Mouse (Mus musculus): ENCODE results near the gene Ush2a. TPM values are rescaled to one million over a fixed set of nuclear protein-coding genes. Genes with fewer than 3 reads are reported as not detected.
A peak's percentile ranks its signal among the peaks of the same experiment; 100 is the strongest.

Ush2a gene
- polyA plus RNA-seq, 1 experiment from 2014 or later: 0.06 TPM

GRCm38 (mm10) chr1:188772516-188773229 is 510.9 kb downstream of the Ush2a start:
- H3K9ac ChIP-seq (replicated peaks; ENCODE audit: low read depth): no peak overlapping the region
- ATAC-seq (no peak), DNase-seq (ENCODE audit: low spot score) (no peak)
- TF ChIP-seq EP300 (IDR thresholded peaks at IDR 0.05) (no peak), CTCF (IDR thresholded peaks at IDR 0.05) (no peak)
- no peak overlapping the region for H3K4me3 ChIP-seq (ENCODE audit: low read depth, low read length)
- no peaks in the 10 kb centered on the region for H3K27me3 ChIP-seq (replicated peaks; ENCODE audit: insufficient read depth, low read length)
- no peaks in the 10 kb centered on the region for H3K36me3 ChIP-seq (ENCODE audit: insufficient read depth, low read length)
- no peak overlapping the region for H3K27ac ChIP-seq (ENCODE audit: low read length)
- H3K4me2 ChIP-seq (replicated peaks; ENCODE audit: low read depth, low read length): no peak overlapping the region
- H3K9me3 ChIP-seq (ENCODE audit: low read length): no peaks in the 10 kb centered on the region
- H3K4me1 ChIP-seq (ENCODE audit: insufficient read depth, low read depth, low read length): no peaks in the 10 kb centered on the region
- WGBS: 88% methylated on average over 7 of the region's 7 CpGs

GRCm38 (mm10) chr1:188773631-188774030 is 511.8 kb downstream of the Ush2a start:
- no peaks in the 10 kb centered on the region for H3K36me3 ChIP-seq (ENCODE audit: insufficient read depth, low read length)
- no peak overlapping the region for H3K27ac ChIP-seq (ENCODE audit: low read length)
- no peak overlapping the region for H3K9ac ChIP-seq (replicated peaks; ENCODE audit: low read depth)
- H3K9me3 ChIP-seq (ENCODE audit: low read length): no peaks in the 10 kb centered on the region
- H3K4me2 ChIP-seq (replicated peaks; ENCODE audit: low read depth, low read length): no peak overlapping the region
- H3K27me3 ChIP-seq (replicated peaks; ENCODE audit: insufficient read depth, low read length): no peaks in the 10 kb centered on the region
- no peak overlapping the region for H3K4me3 ChIP-seq (ENCODE audit: low read depth, low read length)
- DNase-seq (ENCODE audit: low spot score) (no peak), ATAC-seq (no peak)
- 83% methylated on average over 7 of the region's 7 CpGs for WGBS
- no peaks in the 10 kb centered on the region for H3K4me1 ChIP-seq (ENCODE audit: insufficient read depth, low read depth, low read length)
- TF ChIP-seq EP300 (IDR thresholded peaks at IDR 0.05) (no peak), CTCF (IDR thresholded peaks at IDR 0.05) (no peak)

- no peak overlapping the region for H3K4me2 ChIP-seq (replicated peaks; ENCODE audit: low read depth, low read length)
- TF ChIP-seq EP300 (IDR thresholded peaks at IDR 0.05) (no peak), CTCF (IDR thresholded peaks at IDR 0.05) (no peak)
- no peak overlapping the region for H3K4me3 ChIP-seq (ENCODE audit: low read depth, low read length)
- H3K27me3 ChIP-seq (replicated peaks; ENCODE audit: insufficient read depth, low read length): no peaks in the 10 kb centered on the region
- WGBS: 53% methylated on average over 8 of the region's 8 CpGs
- H3K4me1 ChIP-seq (ENCODE audit: insufficient read depth, low read depth, low read length): no peaks in the 10 kb centered on the region
- ATAC-seq (no peak), DNase-seq (ENCODE audit: low spot score) (no peak)
- H3K9me3 ChIP-seq (ENCODE audit: low read length): no peaks in the 10 kb centered on the region
- H3K36me3 ChIP-seq (ENCODE audit: insufficient read depth, low read length): no peaks in the 10 kb centered on the region
- H3K27ac ChIP-seq (ENCODE audit: low read length): no peak overlapping the region
- H3K9ac ChIP-seq (replicated peaks; ENCODE audit: low read depth): no peak overlapping the region
These were observed 515.8 kb downstream of the Ush2a start for GRCm38 (mm10) chr1:188777556-188778161.

- DNase-seq (ENCODE audit: low spot score) (no peak), ATAC-seq (no peak)
- H3K27me3 ChIP-seq (replicated peaks; ENCODE audit: insufficient read depth, low read length): no peaks in the 10 kb centered on the region
- no peak overlapping the region for H3K27ac ChIP-seq (ENCODE audit: low read length)
- WGBS: 81% methylated on average over 10 of the region's 10 CpGs
- no peak overlapping the region for H3K4me2 ChIP-seq (replicated peaks; ENCODE audit: low read depth, low read length)
- no peak overlapping the region for H3K9ac ChIP-seq (replicated peaks; ENCODE audit: low read depth)
- H3K36me3 ChIP-seq (ENCODE audit: insufficient read depth, low read length): no peaks in the 10 kb centered on the region
- TF ChIP-seq EP300 (IDR thresholded peaks at IDR 0.05) (no peak), CTCF (IDR thresholded peaks at IDR 0.05) (no peak)
- no peaks in the 10 kb centered on the region for H3K4me1 ChIP-seq (ENCODE audit: insufficient read depth, low read depth, low read length)
- no peaks in the 10 kb centered on the region for H3K9me3 ChIP-seq (ENCODE audit: low read length)
- H3K4me3 ChIP-seq (ENCODE audit: low read depth, low read length): no peak overlapping the region
These were observed 523.2 kb downstream of the Ush2a start for GRCm38 (mm10) chr1:188785056-188785455.

GRCm38 (mm10) chr1:188805069-188805468 is 543.2 kb downstream of the Ush2a start:
- WGBS: 21% methylated on average over 2 of the region's 2 CpGs
- Histone ChIP-seq H3K9me3 (ENCODE audit: low read length) (no peaks in the 10 kb centered on the region), H3K36me3 (ENCODE audit: insufficient read depth, low read length) (no peaks in the 10 kb centered on the region), H3K9ac (replicated peaks; ENCODE audit: low read depth) (no peak overlapping the region), H3K4me3 (ENCODE audit: low read depth, low read length) (no peak overlapping the region), H3K4me2 (replicated peaks; ENCODE audit: low read depth, low read length) (no peak overlapping the region), H3K27ac (ENCODE audit: low read length) (no peak overlapping the region), H3K27me3 (replicated peaks; ENCODE audit: insufficient read depth, low read length) (no peaks in the 10 kb centered on the region), H3K4me1 (ENCODE audit: insufficient read depth, low read depth, low read length) (no peaks in the 10 kb centered on the region)
- TF ChIP-seq CTCF (IDR thresholded peaks at IDR 0.05): peak; percentile 47
- no peak for TF ChIP-seq EP300 (IDR thresholded peaks at IDR 0.05)
- ATAC-seq (no peak), DNase-seq (ENCODE audit: low spot score) (peak; percentile 54)

GRCm38 (mm10) chr1:188805852-188806251 is 544.0 kb downstream of the Ush2a start:
- no peak overlapping the region for H3K4me3 ChIP-seq (ENCODE audit: low read depth, low read length)
- no peaks in the 10 kb centered on the region for H3K36me3 ChIP-seq (ENCODE audit: insufficient read depth, low read length)
- H3K27ac ChIP-seq (ENCODE audit: low read length): no peak overlapping the region
- H3K4me1 ChIP-seq (ENCODE audit: insufficient read depth, low read depth, low read length): no peaks in the 10 kb centered on the region
- TF ChIP-seq CTCF (IDR thresholded peaks at IDR 0.05) (no peak), EP300 (IDR thresholded peaks at IDR 0.05) (no peak)
- H3K9me3 ChIP-seq (ENCODE audit: low read length): no peaks in the 10 kb centered on the region
- no peak overlapping the region for H3K4me2 ChIP-seq (replicated peaks; ENCODE audit: low read depth, low read length)
- WGBS: 59% methylated on average over 4 of the region's 4 CpGs
- ATAC-seq: no peak
- no peak for DNase-seq (ENCODE audit: low spot score)
- no peaks in the 10 kb centered on the region for H3K27me3 ChIP-seq (replicated peaks; ENCODE audit: insufficient read depth, low read length)
- H3K9ac ChIP-seq (replicated peaks; ENCODE audit: low read depth): no peak overlapping the region
